ENCODE assay signal across 10 mouse cellular contexts in the genomic region with DNA sequence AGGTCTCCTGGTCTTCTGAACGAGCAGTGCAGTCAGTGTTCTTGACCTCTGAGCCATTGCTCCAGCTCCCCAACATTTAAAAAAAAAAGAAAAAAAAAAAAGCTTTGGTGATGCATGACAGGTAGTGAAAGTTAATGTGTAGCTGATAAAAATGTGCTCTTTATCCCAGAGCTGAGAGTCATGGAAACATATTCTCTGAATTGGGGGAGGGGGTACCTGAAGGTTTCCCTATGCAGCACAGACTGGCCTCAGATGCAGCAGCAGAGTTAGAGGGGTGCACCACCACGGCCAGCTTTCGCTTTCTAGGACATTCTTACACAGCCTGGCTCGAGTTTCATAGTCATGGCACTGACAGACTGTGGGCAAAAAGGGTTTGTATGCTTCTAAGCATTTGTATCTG.
DNase-seq lines count a peak whose midpoint lies in the region; ATAC-seq lines count a peak whose summit lies in the region.
"Had no signal": no experiment of that assay in that cellular context is flagged by ENCODE, and none has a peak within 500 bp of the region (broad histone marks: within the 10 kb centered on the region; RNA-seq: fewer than 3 reads in every experiment).

No protein-coding gene starts in this region.

- peaks cover 39 to 55% of the 10 kb centered on the region in 2 experiments for H3K4me1 ChIP-seq in heart, embryonic 14.5 days (ENCODE audit: control insufficient read depth in 2 of 2, insufficient read depth in 2 of 2, low read length in 2 of 2)
- H3K4me1 ChIP-seq in hindbrain, embryonic 13.5 days (replicated peaks) = peaks cover 66% of the 10 kb centered on the region
- H3K4me1 ChIP-seq in liver, embryonic 13.5 days (replicated peaks) = peaks cover 87% of the 10 kb centered on the region

- no peak for ATAC-seq in heart, embryonic 14.5 days (ENCODE audit: insufficient number of reproducible peaks, insufficient read depth, low FRiP score, low read depth)
- ATAC-seq in CD4-positive, CD25-positive, alpha-beta regulatory T cell, adult 4 months = peak; percentile 5
- no peak for ATAC-seq in hindbrain, embryonic 13.5 days (ENCODE audit: low FRiP score)
- ATAC-seq in liver, embryonic 13.5 days (ENCODE audit: low read depth) = no peak

- no peaks in the 10 kb centered on the region for H3K9me3 ChIP-seq in heart, embryonic 14.5 days (ENCODE audit: control insufficient read depth, low read length)
- H3K9me3 ChIP-seq in hindbrain, embryonic 13.5 days = no peaks in the 10 kb centered on the region
- H3K9me3 ChIP-seq in liver, embryonic 13.5 days (replicated peaks) = no peaks in the 10 kb centered on the region

- H3K9ac ChIP-seq in heart, embryonic 14.5 days (ENCODE audit: low read length) = no peak overlapping the region
- 0 out of 2 replicates have a peak overlapping the region, but pooled peaks have one; percentile 35 for H3K9ac ChIP-seq in hindbrain, embryonic 13.5 days
- no peak overlapping the region for H3K9ac ChIP-seq in liver, embryonic 13.5 days

- WGBS in heart, embryonic 14.5 days = 74% methylated on average over 4 of the region's 4 CpGs
- 72% methylated on average over 4 of the region's 4 CpGs for WGBS in hindbrain, embryonic 13.5 days
- 49% methylated on average over 4 of the region's 4 CpGs for WGBS in liver, embryonic 13.5 days (ENCODE audit: insufficient replicate concordance)

- intact Hi-C loops in heart, postnatal 36 days (cut with DNase I) = loop anchor here (2.0 kb wide), 1 partner anchor 16 kb away; no protein-coding TSS in a partner anchor

- H3K4me3 ChIP-seq in heart, embryonic 14.5 days (ENCODE audit: control insufficient read depth in 1 of 2, insufficient read depth in 1 of 2, low read depth in 1 of 2, low read length in 2 of 2) = no peak overlapping the region
- no peak overlapping the region for H3K4me3 ChIP-seq in hindbrain, embryonic 13.5 days
- no peak overlapping the region for H3K4me3 ChIP-seq in liver, embryonic 13.5 days (replicated peaks)

- no peak overlapping the region for H3K4me2 ChIP-seq in heart, embryonic 14.5 days (ENCODE audit: low read length)
- H3K4me2 ChIP-seq in hindbrain, embryonic 13.5 days = no peak overlapping the region
- 0 out of 2 replicates have a peak overlapping the region, but pooled peaks have one; percentile 20 for H3K4me2 ChIP-seq in liver, embryonic 13.5 days

- no peaks in the 10 kb centered on the region for H3K27me3 ChIP-seq in heart, embryonic 14.5 days (ENCODE audit: control insufficient read depth, insufficient read depth, low read length)
- H3K27me3 ChIP-seq in hindbrain, embryonic 13.5 days = no peaks in the 10 kb centered on the region
- no peaks in the 10 kb centered on the region for H3K27me3 ChIP-seq in liver, embryonic 13.5 days

- no peaks in the 10 kb centered on the region for H3K36me3 ChIP-seq in heart, embryonic 14.5 days (ENCODE audit: control insufficient read depth, insufficient read depth, low read length)
- H3K36me3 ChIP-seq in hindbrain, embryonic 13.5 days = no peaks in the 10 kb centered on the region; the same call in 1 of the 2 replicates
- peaks cover 3% of the 10 kb centered on the region; the same call in 1 of the 2 replicates for H3K36me3 ChIP-seq in liver, embryonic 13.5 days

- DNase-seq in heart, postnatal 36 days = no peak
- no peak for DNase-seq in liver, embryonic 13.5 days
- DNase-seq in right cerebral cortex, adult 18-20 months = no peak
- no peak for DNase-seq in thymus, adult 18-20 months
- no peak for DNase-seq in cerebellum, postnatal 14 days
- DNase-seq: adrenal gland, adult 2 months; layer of hippocampus, adult 9-11 months had no signal

- H3K27ac ChIP-seq in heart, embryonic 14.5 days (replicated peaks in 1 of 2; ENCODE audit: control insufficient read depth in 1 of 2, insufficient read depth in 1 of 2, low read depth in 2 of 2, low read length in 2 of 2) = peak overlapping the region; percentile 79 to 84
- H3K27ac ChIP-seq in hindbrain, embryonic 13.5 days = peak overlapping the region; percentile 78
- peak overlapping the region; percentile 59; the same call in 1 of the 2 replicates for H3K27ac ChIP-seq in liver, embryonic 13.5 days
